Mouse (Mus musculus): ENCODE measurements around the gene Ncoa7.

Gene Ncoa7

GRCm38 (mm10) chr10:30787684-30788339 lies 15.3 kb downstream of the Ncoa7 start:
- no peak for DNase-seq

GRCm38 (mm10) chr10:30786103-30786754 lies 16.9 kb downstream of the Ncoa7 start:
- no peak for DNase-seq

GRCm38 (mm10) chr10:30780921-30781320 lies 22.2 kb downstream of the Ncoa7 start:
- DNase-seq = peak; percentile 77

- peak; percentile 79 for DNase-seq
These were observed 24.9 kb downstream of the Ncoa7 start for GRCm38 (mm10) chr10:30778240-30778639.

GRCm38 (mm10) chr10:30775987-30776386 lies 27.1 kb downstream of the Ncoa7 start:
- DNase-seq = no peak

- no peak for DNase-seq
These were observed 27.6 kb downstream of the Ncoa7 start for GRCm38 (mm10) chr10:30775568-30775967.

- no peak for DNase-seq
These were observed 28.7 kb downstream of the Ncoa7 start for GRCm38 (mm10) chr10:30774396-30774795.

- no peak for DNase-seq
These were observed 29.9 kb downstream of the Ncoa7 start for GRCm38 (mm10) chr10:30773181-30773580.

GRCm38 (mm10) chr10:30771417-30772158 lies 31.5 kb downstream of the Ncoa7 start:
- DNase-seq = no peak

- DNase-seq = no peak
These were observed 34.3 kb downstream of the Ncoa7 start for GRCm38 (mm10) chr10:30768820-30769219.

- no peak for DNase-seq
These were observed 34.9 kb downstream of the Ncoa7 start for GRCm38 (mm10) chr10:30768250-30768649.

GRCm38 (mm10) chr10:30763179-30763770 lies 39.9 kb downstream of the Ncoa7 start:
- no peak for DNase-seq

- DNase-seq = no peak
These were observed 40.7 kb downstream of the Ncoa7 start for GRCm38 (mm10) chr10:30762284-30762964.

- no peak for DNase-seq
These were observed 43.6 kb downstream of the Ncoa7 start for GRCm38 (mm10) chr10:30759360-30760147.

- no peak for DNase-seq
These were observed 47.1 kb downstream of the Ncoa7 start for GRCm38 (mm10) chr10:30756064-30756463.

GRCm38 (mm10) chr10:30754825-30755457 lies 48.2 kb downstream of the Ncoa7 start:
- DNase-seq = no peak

- no peak for DNase-seq
These were observed 49.0 kb downstream of the Ncoa7 start for GRCm38 (mm10) chr10:30754082-30754481.

- DNase-seq = no peak
These were observed 50.6 kb downstream of the Ncoa7 start for GRCm38 (mm10) chr10:30752485-30752884.

- DNase-seq = no peak
These were observed 51.5 kb downstream of the Ncoa7 start for GRCm38 (mm10) chr10:30751586-30751985.

- no peak for DNase-seq
These were observed 53.3 kb downstream of the Ncoa7 start for GRCm38 (mm10) chr10:30749807-30750206.

GRCm38 (mm10) chr10:30745238-30745974 lies 57.7 kb downstream of the Ncoa7 start:
- peak; percentile 13 for DNase-seq

Data from cerebellum, adult 11 months (tissue).